Mouse (Mus musculus): ENCODE data around the gene Gsx1. TPM values are rescaled to one million over a fixed set of nuclear protein-coding genes. Genes with fewer than 3 reads are reported as not detected.

Gene Gsx1
- polyA plus RNA-seq (2012; rRNA removed) = 1.1 and 1.4 TPM in 2 replicates

DNA sequence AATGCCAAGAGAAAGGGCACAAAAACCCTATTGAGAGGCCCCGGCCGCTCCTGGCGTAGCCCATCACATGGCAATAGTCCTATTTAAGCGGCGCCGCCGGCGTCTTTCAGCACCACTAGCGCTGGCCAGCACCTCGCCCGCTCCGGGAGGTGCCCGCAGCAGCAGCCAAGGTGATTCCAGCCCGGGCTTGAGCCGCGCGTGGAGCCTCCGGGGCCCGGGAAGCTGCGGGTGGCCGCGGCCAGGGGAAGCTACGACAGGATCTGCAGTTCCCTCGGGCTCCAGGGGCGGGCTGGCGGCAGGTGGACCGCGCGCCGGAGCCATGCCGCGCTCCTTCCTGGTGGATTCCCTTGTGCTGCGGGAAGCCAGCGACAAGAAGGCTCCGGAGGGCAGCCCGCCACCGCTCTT, at the start of gene Gsx1:
Gene Gsx1 (plus strand): TSS at position 126 of the 405 bp plus-strand sequence.
- no peak for TF ChIP-seq CTCF (IDR thresholded peaks at IDR 0.05; ENCODE audit: extremely low read depth, insufficient read depth, low read length)
- TF ChIP-seq POLR2A (IDR thresholded peaks at IDR 0.05; ENCODE audit: extremely low read depth, insufficient read depth, low read length) = no peak
- Histone ChIP-seq H3K4me3 (ENCODE audit: insufficient read depth, low read length) (no peak within 1 kb of the TSS), H3K27ac (ENCODE audit: insufficient read depth, low read length) (no peak within 1 kb of the TSS), H3K4me1 (ENCODE audit: control insufficient read depth, insufficient read depth, low read length) (no peaks in the 10 kb centered on the region)

DNA sequence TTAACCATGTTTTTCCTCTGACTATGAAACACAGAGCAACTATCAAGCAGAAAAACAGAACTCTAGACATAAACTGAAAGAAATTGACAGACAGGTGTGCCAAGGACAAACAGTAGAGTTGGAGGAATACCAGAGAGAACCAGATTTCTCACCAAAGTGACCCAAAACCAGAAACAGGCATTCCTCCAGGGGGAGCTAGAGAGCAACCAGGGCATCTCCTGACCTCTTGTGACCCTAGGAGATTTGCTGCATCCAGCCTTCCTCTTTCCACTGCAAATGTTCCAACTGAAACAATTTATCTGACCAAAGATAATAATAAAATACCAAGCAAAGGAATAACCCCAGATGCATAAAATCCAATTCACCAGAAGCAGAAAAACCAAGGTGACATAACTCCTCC, 41.2 kb upstream of the Gsx1 start:
- TF ChIP-seq CTCF (IDR thresholded peaks at IDR 0.05; ENCODE audit: extremely low read depth, insufficient read depth, low read length) (0 out of 2 replicates have a peak, but pooled peaks have one; percentile 5), POLR2A (IDR thresholded peaks at IDR 0.05; ENCODE audit: extremely low read depth, insufficient read depth, low read length) (no peak)
- Histone ChIP-seq H3K4me3 (ENCODE audit: insufficient read depth, low read length) (no peak overlapping the region), H3K27ac (ENCODE audit: insufficient read depth, low read length) (no peak overlapping the region), H3K4me1 (ENCODE audit: control insufficient read depth, insufficient read depth, low read length) (no peaks in the 10 kb centered on the region)

DNA sequence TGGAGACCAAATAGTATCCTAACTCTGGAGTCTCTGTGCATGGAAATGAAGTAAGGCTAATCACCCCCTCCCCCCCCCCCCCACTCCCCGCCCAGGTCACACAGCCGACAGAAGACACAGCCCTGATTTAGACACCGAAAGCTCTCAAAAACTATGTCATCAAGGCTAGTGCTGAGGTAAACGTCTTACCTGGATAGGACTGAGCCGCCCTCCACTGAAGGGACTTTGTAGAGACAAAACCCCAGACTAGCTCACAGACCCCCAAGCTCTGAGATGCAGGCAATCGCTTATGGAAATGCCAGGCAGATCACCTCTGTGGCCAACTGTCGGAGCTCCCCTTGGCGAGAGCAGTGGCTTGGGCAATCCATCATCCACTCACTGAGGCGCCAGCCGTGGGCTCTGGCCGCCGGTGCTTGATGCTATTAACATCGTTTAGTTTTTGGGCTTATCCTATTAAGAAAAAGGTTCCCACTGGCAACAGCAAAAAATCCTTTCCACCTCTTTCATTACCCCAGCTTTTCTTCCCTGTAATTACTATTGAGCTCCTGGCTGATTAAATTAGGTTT, 33.6 kb upstream of the Gsx1 start:
- TF ChIP-seq POLR2A (IDR thresholded peaks at IDR 0.05; ENCODE audit: extremely low read depth, insufficient read depth, low read length) = no peak
- TF ChIP-seq CTCF (IDR thresholded peaks at IDR 0.05; ENCODE audit: extremely low read depth, insufficient read depth, low read length) = no peak
- H3K27ac ChIP-seq (ENCODE audit: insufficient read depth, low read length) = no peak overlapping the region
- H3K4me1 ChIP-seq (ENCODE audit: control insufficient read depth, insufficient read depth, low read length) = no peaks in the 10 kb centered on the region
- H3K4me3 ChIP-seq (ENCODE audit: insufficient read depth, low read length) = no peak overlapping the region

DNA sequence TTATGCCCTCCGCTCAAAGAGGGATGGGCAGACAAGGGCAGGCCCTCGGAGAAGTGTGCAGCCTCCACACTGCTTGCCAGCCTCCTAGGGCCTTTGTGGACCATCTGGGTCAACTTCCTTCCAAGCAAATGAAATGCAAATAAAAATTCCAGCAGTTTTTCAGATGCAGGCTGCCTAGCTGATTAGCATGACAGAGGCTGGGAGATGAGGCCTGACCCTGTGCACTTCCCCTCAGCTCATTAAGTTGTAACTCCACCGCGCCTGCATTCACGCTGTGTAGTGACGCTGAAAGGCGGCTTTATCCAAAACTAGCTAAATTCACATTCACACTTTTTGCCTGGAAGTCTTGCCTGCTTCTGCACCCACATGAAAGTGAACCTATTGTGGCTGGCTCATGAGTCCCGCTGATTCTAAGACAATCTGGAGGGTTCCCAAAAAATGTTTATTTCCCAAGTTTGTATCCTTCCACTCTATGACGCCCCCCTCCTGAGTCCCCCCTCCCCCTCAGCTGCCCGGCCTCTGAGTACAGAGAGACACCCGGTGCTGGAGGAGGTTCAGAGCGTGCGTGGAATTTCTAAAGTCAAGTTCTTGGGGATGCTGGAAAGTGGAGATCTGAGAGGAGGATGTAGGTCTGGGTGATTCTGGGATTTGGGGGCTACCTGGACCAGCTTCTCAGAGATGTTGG, 32.9 kb upstream of the Gsx1 start:
- no peak overlapping the region for H3K27ac ChIP-seq (ENCODE audit: insufficient read depth, low read length)
- no peak overlapping the region for H3K4me3 ChIP-seq (ENCODE audit: insufficient read depth, low read length)
- TF ChIP-seq POLR2A (IDR thresholded peaks at IDR 0.05; ENCODE audit: extremely low read depth, insufficient read depth, low read length) = no peak
- no peaks in the 10 kb centered on the region for H3K4me1 ChIP-seq (ENCODE audit: control insufficient read depth, insufficient read depth, low read length)

DNA sequence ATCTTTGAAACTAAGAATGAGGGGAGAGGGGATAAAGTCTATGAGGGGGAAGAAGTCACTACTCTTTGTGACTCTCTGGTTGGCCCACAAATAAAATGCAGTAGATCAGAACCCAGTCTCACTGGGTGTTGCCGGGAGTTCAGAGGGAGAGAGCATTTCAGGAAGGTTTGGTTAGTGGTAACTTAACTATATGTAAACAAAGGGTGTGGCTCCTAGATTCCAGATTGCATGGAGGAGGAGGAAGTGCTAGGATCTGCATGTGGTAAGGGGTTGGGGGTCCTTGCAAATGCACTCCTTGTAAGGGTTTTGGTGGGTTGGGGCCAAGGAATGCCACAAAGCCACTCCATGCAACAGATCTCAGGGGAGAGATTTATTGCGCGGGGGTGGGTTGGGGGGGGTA, 32.1 kb upstream of the Gsx1 start:
- no peak overlapping the region for H3K4me3 ChIP-seq (ENCODE audit: insufficient read depth, low read length)
- TF ChIP-seq POLR2A (IDR thresholded peaks at IDR 0.05; ENCODE audit: extremely low read depth, insufficient read depth, low read length) (no peak), CTCF (IDR thresholded peaks at IDR 0.05; ENCODE audit: extremely low read depth, insufficient read depth, low read length) (no peak)
- H3K4me1 ChIP-seq (ENCODE audit: control insufficient read depth, insufficient read depth, low read length) = no peaks in the 10 kb centered on the region
- H3K27ac ChIP-seq (ENCODE audit: insufficient read depth, low read length) = no peak overlapping the region

DNA sequence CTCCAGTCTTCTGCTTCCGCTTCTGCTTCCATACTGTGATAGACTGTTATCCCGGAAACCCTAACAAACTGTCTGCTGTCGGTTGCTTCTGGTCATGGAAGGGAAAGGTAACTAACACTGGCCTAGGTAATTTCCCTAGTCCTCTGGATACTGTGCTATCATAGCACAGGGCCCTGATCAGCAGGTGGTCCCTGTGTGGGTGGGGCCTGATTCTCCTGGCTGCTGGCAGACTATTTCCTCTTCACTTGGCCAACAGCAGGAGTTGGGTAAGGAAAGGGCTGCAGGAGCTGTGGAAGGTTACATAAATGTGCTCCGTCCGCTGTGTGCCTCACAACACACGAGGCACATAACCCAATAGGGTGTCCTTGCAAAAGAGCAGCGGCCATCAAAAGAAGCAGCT, 31.1 kb upstream of the Gsx1 start:
- H3K4me3 ChIP-seq (ENCODE audit: insufficient read depth, low read length) = no peak overlapping the region
- no peak for TF ChIP-seq CTCF (IDR thresholded peaks at IDR 0.05; ENCODE audit: extremely low read depth, insufficient read depth, low read length)
- no peak for TF ChIP-seq POLR2A (IDR thresholded peaks at IDR 0.05; ENCODE audit: extremely low read depth, insufficient read depth, low read length)
- no peak overlapping the region for H3K27ac ChIP-seq (ENCODE audit: insufficient read depth, low read length)
- no peaks in the 10 kb centered on the region for H3K4me1 ChIP-seq (ENCODE audit: control insufficient read depth, insufficient read depth, low read length)

DNA sequence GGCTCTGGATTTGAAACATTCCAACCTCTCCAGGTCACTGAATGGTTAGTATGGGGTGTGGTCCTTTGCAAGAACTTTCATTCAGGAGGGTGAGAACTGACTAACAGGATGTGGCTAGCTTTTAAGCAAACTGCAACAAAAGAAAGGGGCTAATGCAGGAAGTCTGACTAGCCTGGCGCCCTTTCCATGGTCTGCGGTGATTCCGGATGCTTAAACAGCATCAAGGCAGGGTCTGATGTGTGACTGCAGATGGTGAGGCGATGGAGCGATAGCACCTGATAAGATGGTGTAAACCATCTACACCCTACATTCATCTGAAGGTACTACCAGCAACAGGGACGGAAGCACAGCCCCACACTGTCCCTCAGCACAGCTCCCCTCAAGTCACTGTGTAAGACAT, 29.2 kb upstream of the Gsx1 start:
- no peak overlapping the region for H3K4me3 ChIP-seq (ENCODE audit: insufficient read depth, low read length)
- TF ChIP-seq CTCF (IDR thresholded peaks at IDR 0.05; ENCODE audit: extremely low read depth, insufficient read depth, low read length) = no peak
- no peak for TF ChIP-seq POLR2A (IDR thresholded peaks at IDR 0.05; ENCODE audit: extremely low read depth, insufficient read depth, low read length)
- H3K4me1 ChIP-seq (ENCODE audit: control insufficient read depth, insufficient read depth, low read length) = no peaks in the 10 kb centered on the region
- H3K27ac ChIP-seq (ENCODE audit: insufficient read depth, low read length) = no peak overlapping the region

DNA sequence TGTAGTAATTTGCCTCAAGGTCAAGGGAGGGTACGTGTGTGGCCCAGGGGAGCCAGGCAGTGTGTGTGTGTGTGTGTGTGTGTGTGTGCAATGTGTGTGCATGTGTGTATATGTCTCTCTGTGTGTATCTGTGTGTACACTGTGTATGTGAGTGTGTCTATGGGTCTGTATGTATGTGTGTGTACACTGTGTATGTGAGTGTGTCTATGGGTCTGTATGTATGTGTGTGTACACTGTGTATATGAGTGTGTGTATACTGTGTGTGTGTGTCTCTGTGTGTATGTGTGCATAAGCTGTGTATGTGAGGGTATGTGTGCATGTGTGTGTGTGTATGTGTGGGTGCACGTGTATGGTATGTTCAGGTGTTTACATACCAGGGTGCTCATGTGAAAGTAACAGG, 28.7 kb upstream of the Gsx1 start:
- Histone ChIP-seq H3K4me3 (ENCODE audit: insufficient read depth, low read length) (no peak overlapping the region), H3K4me1 (ENCODE audit: control insufficient read depth, insufficient read depth, low read length) (no peaks in the 10 kb centered on the region), H3K27ac (ENCODE audit: insufficient read depth, low read length) (no peak overlapping the region)
- TF ChIP-seq CTCF (IDR thresholded peaks at IDR 0.05; ENCODE audit: extremely low read depth, insufficient read depth, low read length) = no peak

DNA sequence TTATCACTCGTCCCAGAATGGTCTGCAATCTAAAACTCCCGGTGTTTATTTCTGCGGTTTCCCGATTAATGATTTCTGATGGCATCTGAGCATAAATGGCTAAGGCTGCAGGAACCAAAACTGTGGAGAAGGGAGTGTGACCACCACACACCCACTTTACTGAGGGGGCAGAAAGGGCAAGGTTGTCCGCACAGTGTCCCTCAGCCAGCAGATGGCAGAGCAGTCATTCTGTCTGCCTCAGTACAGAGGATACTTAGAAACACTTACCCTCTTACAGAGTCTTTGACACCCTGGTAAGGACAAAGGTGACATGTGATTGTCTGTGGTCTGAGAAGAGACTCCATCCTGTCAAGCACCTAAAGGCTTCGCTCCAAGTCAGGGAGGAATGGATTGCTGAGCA, 23.4 kb upstream of the Gsx1 start:
- TF ChIP-seq POLR2A (IDR thresholded peaks at IDR 0.05; ENCODE audit: extremely low read depth, insufficient read depth, low read length) (no peak), CTCF (IDR thresholded peaks at IDR 0.05; ENCODE audit: extremely low read depth, insufficient read depth, low read length) (no peak)
- Histone ChIP-seq H3K27ac (ENCODE audit: insufficient read depth, low read length) (no peak overlapping the region), H3K4me1 (ENCODE audit: control insufficient read depth, insufficient read depth, low read length) (no peaks in the 10 kb centered on the region), H3K4me3 (ENCODE audit: insufficient read depth, low read length) (no peak overlapping the region)

DNA sequence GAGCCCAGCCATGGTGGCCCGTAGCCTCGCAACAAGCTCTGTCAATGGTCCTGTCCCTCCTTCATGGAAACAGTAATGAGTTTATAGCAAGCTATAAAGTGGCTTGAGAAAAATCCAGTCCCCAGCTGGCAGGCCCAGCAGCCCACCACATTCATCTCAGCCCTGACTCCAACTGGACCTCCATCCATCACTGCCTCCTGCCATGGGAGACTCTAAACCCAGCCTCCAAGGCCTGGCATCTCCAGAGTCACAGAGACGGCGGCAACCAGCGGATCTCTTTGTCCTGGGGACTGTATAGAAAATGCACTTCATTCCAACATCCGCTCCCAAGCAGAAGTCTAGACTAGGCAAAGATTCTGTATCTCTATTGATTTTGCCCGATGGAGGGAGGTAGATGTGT, 18.4 kb upstream of the Gsx1 start:
- H3K4me1 ChIP-seq (ENCODE audit: control insufficient read depth, insufficient read depth, low read length) = no peaks in the 10 kb centered on the region
- no peak overlapping the region for H3K27ac ChIP-seq (ENCODE audit: insufficient read depth, low read length)
- TF ChIP-seq POLR2A (IDR thresholded peaks at IDR 0.05; ENCODE audit: extremely low read depth, insufficient read depth, low read length) = no peak
- no peak for TF ChIP-seq CTCF (IDR thresholded peaks at IDR 0.05; ENCODE audit: extremely low read depth, insufficient read depth, low read length)
- no peak overlapping the region for H3K4me3 ChIP-seq (ENCODE audit: insufficient read depth, low read length)

Data from cortical plate, adult 2 months (tissue).